In genomic region chr7:45714630-45715089, GRCm38 (mm10) we compare ENCODE assay signal across 7 mouse cellular contexts. TPM values are rescaled to one million over a fixed set of nuclear protein-coding genes. Genes with fewer than 3 reads are reported as not detected.
DNase-seq lines count a peak whose midpoint lies in the region; ATAC-seq and TF ChIP-seq lines count a peak whose summit lies in the region.

No protein-coding gene starts in this region.

- H3K9me3 ChIP-seq in CH12.LX (replicated peaks; ENCODE audit: low read length) (no peaks in the 10 kb centered on the region), G1E (replicated peaks) (no peaks in the 10 kb centered on the region)
- no peaks in the 10 kb centered on the region for H3K9me3 ChIP-seq in forebrain, embryonic 15.5 days

- peak overlapping the region; percentile 75 for H3K9ac ChIP-seq in CH12.LX (ENCODE audit: insufficient read depth, low read depth)
- H3K9ac ChIP-seq in forebrain, embryonic 15.5 days (replicated peaks): peak overlapping the region; percentile 80
- peak overlapping the region; percentile 92 for H3K9ac ChIP-seq in liver, adult 2 months (ENCODE audit: low read depth, low read length)

- ATAC-seq in G1E (ENCODE audit: extremely low read depth, insufficient number of reproducible peaks, low FRiP score, poor library complexity, severe bottlenecking): no peak
- ATAC-seq in forebrain, embryonic 15.5 days (replicated peaks): peak; percentile 30

- H3K4me2 ChIP-seq in CH12.LX (ENCODE audit: insufficient read depth, low read depth, poor library complexity, severe bottlenecking): peak overlapping the region; percentile 76; the same call in 1 of the 2 replicates
- peak overlapping the region; percentile 88 for H3K4me2 ChIP-seq in forebrain, embryonic 15.5 days (replicated peaks)

- no peak for TF ChIP-seq POLR2A in CH12.LX (IDR thresholded peaks at IDR 0.05; ENCODE audit: low read depth, low read length)
- TF ChIP-seq POLR2A in liver, adult 2 months (IDR thresholded peaks at IDR 0.05; ENCODE audit: extremely low read depth, insufficient read depth, low read length): no peak
- peak; percentile 81; the same call in 1 of the 2 replicates for TF ChIP-seq POLR2A in small intestine, adult 2 months (IDR thresholded peaks at IDR 0.05; ENCODE audit: low read depth, low read length)

- in situ Hi-C loops in CH12.LX (cut with MboI; ENCODE audit: low pct_ligation_motif_present, low pct_unique_long_range_greater_than_20kb, low sequenced_read_pairs): no loop called here

- TF ChIP-seq EP300 in CH12.LX (IDR thresholded peaks at IDR 0.05; ENCODE audit: low read length): no peak

- no peak for TF ChIP-seq RAD21 in CH12.LX (IDR thresholded peaks at IDR 0.05; ENCODE audit: low read depth, low read length)

- H3K79me2 ChIP-seq in CH12.LX (replicated peaks; ENCODE audit: control insufficient read depth, extremely low read depth, insufficient read depth, poor library complexity, severe bottlenecking): peaks cover 43% of the 10 kb centered on the region
- peaks cover 5% of the 10 kb centered on the region; the same call in 1 of the 2 replicates for H3K79me2 ChIP-seq in liver, adult 2 months (ENCODE audit: control insufficient read depth, insufficient read depth, low read length)

- H3K27ac ChIP-seq in CH12.LX (ENCODE audit: insufficient read depth, low read depth): no peak overlapping the region
- peak overlapping the region; percentile 71 for H3K27ac ChIP-seq in forebrain, embryonic 15.5 days (replicated peaks)
- H3K27ac ChIP-seq in liver, adult 2 months (replicated peaks; ENCODE audit: insufficient read depth, low read depth, low read length): peak overlapping the region; percentile 98
- peak overlapping the region; percentile 99 for H3K27ac ChIP-seq in small intestine, adult 2 months (ENCODE audit: insufficient read depth, low read depth, low read length)

- no peak for DNase-seq in CH12.LX (ENCODE audit: extremely low read depth)
- DNase-seq in G1E (ENCODE audit: low spot score): no peak
- peak; percentile 76 for DNase-seq in liver, adult 2 months (ENCODE audit: extremely low read depth, low read depth, low spot score)
- no peak for DNase-seq in frontal cortex, postnatal 14 days (ENCODE audit: low spot score in 2 of 2)
- no peak for DNase-seq in ovary, postnatal 10 days (ENCODE audit: low spot score)

- H3K36me3 ChIP-seq in CH12.LX (replicated peaks in 1 of 2; ENCODE audit: control insufficient read depth in 1 of 2, insufficient read depth in 1 of 2, low read length in 1 of 2) (peaks cover 42 to 65% of the 10 kb centered on the region in 2 experiments), G1E (replicated peaks) (peaks cover 76% of the 10 kb centered on the region)
- H3K36me3 ChIP-seq in forebrain, embryonic 15.5 days: peaks cover 44% of the 10 kb centered on the region
- peaks cover 6% of the 10 kb centered on the region for H3K36me3 ChIP-seq in liver, adult 2 months (ENCODE audit: control insufficient read depth, insufficient read depth, low read length)
- H3K36me3 ChIP-seq in small intestine, adult 2 months (ENCODE audit: control insufficient read depth, insufficient read depth, low read length): peaks cover 40% of the 10 kb centered on the region

- peak overlapping the region; percentile 81 to 100 (median 84) for H3K4me3 ChIP-seq in CH12.LX (replicated peaks in 1 of 3; ENCODE audit: low read depth in 2 of 3, low read length in 2 of 3, poor library complexity in 1 of 3)
- H3K4me3 ChIP-seq in G1E (ENCODE audit: low read depth, low read length): peak overlapping the region; percentile 77
- peak overlapping the region; percentile 81 for H3K4me3 ChIP-seq in forebrain, embryonic 15.5 days
- H3K4me3 ChIP-seq in liver, adult 2 months (ENCODE audit: insufficient read depth, low read depth, low read length): peak overlapping the region; percentile 93
- peak overlapping the region; percentile 69 for H3K4me3 ChIP-seq in small intestine, adult 2 months (ENCODE audit: low read depth, low read length)

- WGBS in forebrain, embryonic 15.5 days: 11% methylated on average over 14 of the region's 14 CpGs
- 3% methylated on average over 14 of the region's 14 CpGs for WGBS in liver, adult 2 months
- WGBS in small intestine, adult 2 months: 2% methylated on average over 14 of the region's 14 CpGs

- no peaks in the 10 kb centered on the region for H3K27me3 ChIP-seq in CH12.LX (replicated peaks)
- no peaks in the 10 kb centered on the region for H3K27me3 ChIP-seq in G1E (ENCODE audit: insufficient read depth, low read length)
- no peaks in the 10 kb centered on the region for H3K27me3 ChIP-seq in forebrain, embryonic 15.5 days
- no peaks in the 10 kb centered on the region for H3K27me3 ChIP-seq in liver, adult 2 months (ENCODE audit: control insufficient read depth, insufficient read depth, low read length)
- H3K27me3 ChIP-seq in small intestine, adult 2 months (ENCODE audit: control insufficient read depth, insufficient read depth, low read length): no peaks in the 10 kb centered on the region

- H3K4me1 ChIP-seq in CH12.LX (ENCODE audit: control insufficient read depth in 1 of 2, insufficient read depth in 2 of 2) (peaks cover under 1 to 26% of the 10 kb centered on the region in 2 experiments; a peak in 2 of 4 replicates), G1E (ENCODE audit: insufficient read depth, low read depth, low read length) (peaks cover 61% of the 10 kb centered on the region)
- peaks cover 47% of the 10 kb centered on the region for H3K4me1 ChIP-seq in forebrain, embryonic 15.5 days
- peaks cover 35% of the 10 kb centered on the region for H3K4me1 ChIP-seq in liver, adult 2 months (ENCODE audit: control insufficient read depth, insufficient read depth, low read length)
- peaks cover 38% of the 10 kb centered on the region for H3K4me1 ChIP-seq in small intestine, adult 2 months (ENCODE audit: control insufficient read depth, insufficient read depth, insufficient read length, low read length)

- TF ChIP-seq CTCF in CH12.LX (conservative IDR thresholded peaks at IDR 0.05 in 1 of 2, IDR thresholded peaks at IDR 0.05 in 1 of 2; ENCODE audit: low read depth in 2 of 2, low read length in 2 of 2) (no peak), G1E (IDR thresholded peaks at IDR 0.05; ENCODE audit: low read depth, low read length) (no peak)
- TF ChIP-seq CTCF in liver, adult 2 months (IDR thresholded peaks at IDR 0.05; ENCODE audit: low read depth, low read length): no peak
- TF ChIP-seq CTCF in small intestine, adult 2 months (IDR thresholded peaks at IDR 0.05; ENCODE audit: extremely low read depth, insufficient read length, insufficient replicate concordance, low read depth, low read length): no peak

- dilution Hi-C loops in CH12.LX (cut with MboI; ENCODE audit: extremely low pct_ligation_motif_present, extremely low pct_unique_long_range_greater_than_20kb, low sequenced_read_pairs): no loop called here

RNA-seq across cellular contexts. Expression of gene Rpl18, which starts 0.6 kb away (rescaled TPM):
- total RNA-seq in CH12.LX (2012; rRNA removed) (3,614 and 3,766 TPM in 2 replicates), CH12.LX (2014; rRNA removed) (3,153 and 3,204 TPM in 2 replicates), G1E (2014; fragmentation: Nextera tagmentation) (3,054 and 3,291 TPM in 2 replicates), G1E (2017) (1,837 and 1,972 TPM in 2 replicates)
- polyA plus RNA-seq in CH12.LX (2012; ENCODE audit: insufficient read length, low read depth) (2,393 and 2,438 TPM in 2 replicates), G1E (2012) (14,383 and 17,578 TPM in 2 replicates)
- 633 and 683 TPM in 2 replicates for polyA plus RNA-seq in forebrain, embryonic 15.5 days (2015; fragmentation: Nextera tagmentation; extraction: Ambion mirVana)
- total RNA-seq in liver, adult 2 months (2014; rRNA removed): 436 and 542 TPM in 2 replicates
- polyA plus RNA-seq in liver, adult 2 months (2012; rRNA removed): 366 and 534 TPM in 2 replicates
- 820 and 1,370 TPM in 2 replicates for polyA plus RNA-seq in small intestine, adult 2 months (2012; rRNA removed)

RNA-seq across cellular contexts. Expression of gene Sphk2, which starts 3.1 kb away (rescaled TPM):
- 16.6 and 19.2 TPM in 2 replicates for total RNA-seq in CH12.LX (2012; rRNA removed)
- total RNA-seq in CH12.LX (2014; rRNA removed): 7.3 and 9.4 TPM in 2 replicates
- polyA plus RNA-seq in CH12.LX (2012; ENCODE audit: insufficient read length, low read depth): 21.8 and 22.4 TPM in 2 replicates
- total RNA-seq in G1E (2014; fragmentation: Nextera tagmentation): 16.3 and 21.4 TPM in 2 replicates
- 9.3 and 9.8 TPM in 2 replicates for total RNA-seq in G1E (2017)
- 96.0 and 115 TPM in 2 replicates for polyA plus RNA-seq in G1E (2012)
- 29.0 and 30.2 TPM in 2 replicates for polyA plus RNA-seq in forebrain, embryonic 15.5 days (2015; fragmentation: Nextera tagmentation; extraction: Ambion mirVana)
- total RNA-seq in liver, adult 2 months (2014; rRNA removed): 13.4 and 15.2 TPM in 2 replicates
- polyA plus RNA-seq in liver, adult 2 months (2012; rRNA removed): 62.9 and 80.1 TPM in 2 replicates
- 87.3 and 164 TPM in 2 replicates for polyA plus RNA-seq in small intestine, adult 2 months (2012; rRNA removed)

RNA-seq across cellular contexts. Expression of gene Fam83e, which starts 6.4 kb away (rescaled TPM):
- total RNA-seq in CH12.LX (2012; rRNA removed) (1.3 and 1.4 TPM in 2 replicates), CH12.LX (2014; rRNA removed) (0.13 and 0.39 TPM in 2 replicates), G1E (2014; fragmentation: Nextera tagmentation) (0.34 and 0.38 TPM in 2 replicates), G1E (2017) (1.2 and 1.3 TPM in 2 replicates)
- polyA plus RNA-seq in CH12.LX (2012; ENCODE audit: insufficient read length, low read depth) (0.40 and 0.74 TPM in 2 replicates), G1E (2012) (0.49 and 0.77 TPM in 2 replicates)
- polyA plus RNA-seq in forebrain, embryonic 15.5 days (2015; fragmentation: Nextera tagmentation; extraction: Ambion mirVana): 0.37 and 1.0 TPM in 2 replicates
- total RNA-seq in liver, adult 2 months (2014; rRNA removed): 0.18 TPM in 1 of 2 replicates, not detected in the other
- 0.05 and 0.10 TPM in 2 replicates for polyA plus RNA-seq in liver, adult 2 months (2012; rRNA removed)
- 64.5 and 102 TPM in 2 replicates for polyA plus RNA-seq in small intestine, adult 2 months (2012; rRNA removed)

RNA-seq across cellular contexts. Expression of gene Dbp, which starts 9.8 kb away (rescaled TPM):
- total RNA-seq in CH12.LX (2012; rRNA removed): 7.9 and 8.5 TPM in 2 replicates
- 11.0 and 12.4 TPM in 2 replicates for total RNA-seq in CH12.LX (2014; rRNA removed)
- polyA plus RNA-seq in CH12.LX (2012; ENCODE audit: insufficient read length, low read depth): 7.2 and 10.4 TPM in 2 replicates
- total RNA-seq in G1E (2014; fragmentation: Nextera tagmentation): 22.8 and 30.2 TPM in 2 replicates
- total RNA-seq in G1E (2017): 33.7 and 37.8 TPM in 2 replicates
- 18.0 and 23.0 TPM in 2 replicates for polyA plus RNA-seq in G1E (2012)
- 3.6 and 4.1 TPM in 2 replicates for polyA plus RNA-seq in forebrain, embryonic 15.5 days (2015; fragmentation: Nextera tagmentation; extraction: Ambion mirVana)
- 93.0 and 110 TPM in 2 replicates for total RNA-seq in liver, adult 2 months (2014; rRNA removed)
- 8.6 and 17.0 TPM in 2 replicates for polyA plus RNA-seq in liver, adult 2 months (2012; rRNA removed)
- 8.9 and 13.1 TPM in 2 replicates for polyA plus RNA-seq in small intestine, adult 2 months (2012; rRNA removed)

RNA-seq across cellular contexts. Expression of gene Spaca4, which starts 11.0 kb away (rescaled TPM):
- total RNA-seq in CH12.LX (2012; rRNA removed): 0.21 TPM in 1 of 2 replicates, not detected in the other
- not detected in 2 replicates for total RNA-seq in CH12.LX (2014; rRNA removed)
- 0.35 TPM in 1 of 2 replicates, not detected in the other for polyA plus RNA-seq in CH12.LX (2012; ENCODE audit: insufficient read length, low read depth)
- total RNA-seq in G1E (2014; fragmentation: Nextera tagmentation): not detected in 2 replicates
- total RNA-seq in G1E (2017): not detected in 2 replicates
- not detected in 2 replicates for polyA plus RNA-seq in G1E (2012)
- polyA plus RNA-seq in forebrain, embryonic 15.5 days (2015; fragmentation: Nextera tagmentation; extraction: Ambion mirVana): not detected in 2 replicates
- not detected in 2 replicates for total RNA-seq in liver, adult 2 months (2014; rRNA removed)
- polyA plus RNA-seq in liver, adult 2 months (2012; rRNA removed): not detected in 2 replicates
- polyA plus RNA-seq in small intestine, adult 2 months (2012; rRNA removed): 0.20 and 0.38 TPM in 2 replicates

Comparison
In these comparisons a context has a peak if more than half of its experiments do, and no peak if none do; other contexts are left out.
1. RNA of gene Fam83e, which starts 6.4 kb away (polyA plus RNA-seq): 64.5 to 102 TPM in small intestine, adult 2 months; 0.40 to 0.74 TPM in CH12.LX, 0.49 to 0.77 TPM in G1E, 0.37 to 1.0 TPM in forebrain, embryonic 15.5 days and 0.05 to 0.10 TPM in liver, adult 2 months; every median in the first group is over 10 times any median in the second.
2. Peak in every context shown above with its lines, with median percentiles within 50 percentile points of each other: H3K4me3 ChIP-seq and H3K9ac ChIP-seq.